Mouse (Mus musculus): Measurements from ENCODE around the gene Gm10490. TPM values are rescaled to one million over a fixed set of nuclear protein-coding genes. Genes with fewer than 3 reads are reported as not detected.
"Not testable (repeated sequence)": the region's sequence is repeated elsewhere in the genome, so short reads cannot be mapped to it uniquely, and the experiment has no call there.

The Gm10490 gene
- polyA plus RNA-seq, 1 experiment from 2014 or later, result not detected

- no peaks in the 10 kb centered on the region for H3K9me3 ChIP-seq
- peak overlapping the region; percentile 52 for H3K4me3 ChIP-seq
- no peak for ATAC-seq (ENCODE audit: insufficient number of reproducible peaks, insufficient read depth, low FRiP score, low TSS enrichment)
- H3K36me3 ChIP-seq, result peaks cover 4% of the 10 kb centered on the region; the same call in 1 of the 2 replicates
- H3K4me1 ChIP-seq, result peaks cover 4% of the 10 kb centered on the region; the same call in 1 of the 2 replicates
- H3K27me3 ChIP-seq, result no peaks in the 10 kb centered on the region
- H3K9ac ChIP-seq, result peak overlapping the region; percentile 48; the same call in 1 of the 2 replicates
- peak overlapping the region; percentile 53 for H3K4me2 ChIP-seq (replicated peaks)
- 37% methylated on average over 13 of the region's 13 CpGs for WGBS
- H3K27ac ChIP-seq, result no peak overlapping the region
Observed at GRCm38 (mm10) chrX:7898211-7898610, 11.1 kb upstream of the Gm10490 start.

GRCm38 (mm10) chrX:7898880-7899874 lies 10.2 kb upstream of the Gm10490 start, which contains the start of the genes Pqbp1 and Timm17b:
Gene Pqbp1, minus strand, starts transcription at chrX:7899269.
Gene Timm17b, plus strand, starts transcription at chrX:7899357.
- H3K27ac ChIP-seq, result peak within 1 kb of the TSS; percentile 83
- H3K36me3 ChIP-seq, result peaks cover 4% of the 10 kb centered on the region; the same call in 1 of the 2 replicates
- H3K9ac ChIP-seq, result peak within 1 kb of the TSS; percentile 62
- H3K4me1 ChIP-seq, result peaks cover 4% of the 10 kb centered on the region; the same call in 1 of the 2 replicates
- no peaks in the 10 kb centered on the region for H3K27me3 ChIP-seq
- peak within 1 kb of the TSS; percentile 52 for H3K4me3 ChIP-seq
- WGBS, result 14% methylated on average over 62 of the region's 62 CpGs
- H3K4me2 ChIP-seq (replicated peaks), result peak within 1 kb of the TSS; percentile 53
- no peaks in the 10 kb centered on the region for H3K9me3 ChIP-seq
- ATAC-seq (ENCODE audit: insufficient number of reproducible peaks, insufficient read depth, low FRiP score, low TSS enrichment), result peak; percentile 97

- peaks cover 4% of the 10 kb centered on the region for H3K36me3 ChIP-seq
- no peak for ATAC-seq (ENCODE audit: insufficient number of reproducible peaks, insufficient read depth, low FRiP score, low TSS enrichment)
- no peaks in the 10 kb centered on the region for H3K4me1 ChIP-seq
- no peaks in the 10 kb centered on the region for H3K9me3 ChIP-seq
- no peaks in the 10 kb centered on the region for H3K27me3 ChIP-seq
- H3K4me3 ChIP-seq, result no peak overlapping the region
- no peak overlapping the region for H3K27ac ChIP-seq
- H3K4me2 ChIP-seq (replicated peaks), result no peak overlapping the region
- 95% methylated on average over 5 of the region's 5 CpGs for WGBS
- H3K9ac ChIP-seq, result no peak overlapping the region
Observed at GRCm38 (mm10) chrX:7904441-7904840, 4.9 kb upstream of the Gm10490 start.

GRCm38 (mm10) chrX:7907735-7908134 lies 1.6 kb upstream of the Gm10490 start, which contains the start of gene Gm10491:
Gene Gm10491, minus strand, starts transcription at chrX:7907835.
- Histone ChIP-seq H3K4me1 (no peaks in the 10 kb centered on the region), H3K9ac (no peak within 1 kb of the TSS), H3K4me2 (replicated peaks) (no peak within 1 kb of the TSS), H3K27me3 (no peaks in the 10 kb centered on the region), H3K27ac (no peak within 1 kb of the TSS), H3K4me3 (no peak within 1 kb of the TSS), H3K36me3 (peaks cover 4% of the 10 kb centered on the region), H3K9me3 (no peaks in the 10 kb centered on the region)
- WGBS, result 89% methylated on average over 5 of the region's 5 CpGs
- ATAC-seq (ENCODE audit: insufficient number of reproducible peaks, insufficient read depth, low FRiP score, low TSS enrichment), result no peak

- WGBS, result 49% methylated on average over 6 of the region's 6 CpGs
- Histone ChIP-seq H3K9me3 (no peaks in the 10 kb centered on the region), H3K9ac (no peak overlapping the region), H3K36me3 (peaks cover 4% of the 10 kb centered on the region), H3K27ac (no peak overlapping the region), H3K27me3 (no peaks in the 10 kb centered on the region), H3K4me2 (replicated peaks) (no peak overlapping the region), H3K4me1 (no peaks in the 10 kb centered on the region), H3K4me3 (no peak overlapping the region)
- no peak for ATAC-seq (ENCODE audit: insufficient number of reproducible peaks, insufficient read depth, low FRiP score, low TSS enrichment)
Observed at GRCm38 (mm10) chrX:7910473-7910872, 1.1 kb downstream of the Gm10490 start.

GRCm38 (mm10) chrX:7915669-7916068 lies 6.3 kb downstream of the Gm10490 start:
- H3K9ac ChIP-seq; H3K36me3 ChIP-seq; H3K4me2 ChIP-seq (replicated peaks); H3K4me1 ChIP-seq; H3K9me3 ChIP-seq; H3K4me3 ChIP-seq; ATAC-seq (ENCODE audit: insufficient number of reproducible peaks, insufficient read depth, low FRiP score, low TSS enrichment); H3K27ac ChIP-seq: not testable (repeated sequence)
- 22% methylated on average over 3 of the region's 3 CpGs for WGBS
- peaks cover 17% of the 10 kb centered on the region for H3K27me3 ChIP-seq

- H3K27ac ChIP-seq; H3K4me2 ChIP-seq (replicated peaks); ATAC-seq (ENCODE audit: insufficient number of reproducible peaks, insufficient read depth, low FRiP score, low TSS enrichment); H3K9ac ChIP-seq; H3K9me3 ChIP-seq; H3K36me3 ChIP-seq; H3K4me3 ChIP-seq; H3K4me1 ChIP-seq: not testable (repeated sequence)
- H3K27me3 ChIP-seq, result peaks cover 38% of the 10 kb centered on the region
- 70% methylated on average over 6 of the region's 6 CpGs for WGBS
Observed at GRCm38 (mm10) chrX:7917960-7918359, 8.6 kb downstream of the Gm10490 start.

GRCm38 (mm10) chrX:7919601-7920383 lies 10.4 kb downstream of the Gm10490 start, which contains the start of gene Pcsk1n:
Gene Pcsk1n, plus strand, starts transcription at chrX:7919822.
- no peak within 1 kb of the TSS for H3K27ac ChIP-seq
- 11% methylated on average over 39 of the region's 40 CpGs for WGBS
- H3K4me2 ChIP-seq (replicated peaks), result peak within 1 kb of the TSS; percentile 50
- peaks cover 49% of the 10 kb centered on the region for H3K27me3 ChIP-seq
- peak within 1 kb of the TSS; percentile 25 for H3K4me3 ChIP-seq
- H3K9ac ChIP-seq, result no peak within 1 kb of the TSS; the same call in 1 of the 2 replicates
- no peaks in the 10 kb centered on the region for H3K36me3 ChIP-seq
- no peaks in the 10 kb centered on the region for H3K9me3 ChIP-seq
- ATAC-seq (ENCODE audit: insufficient number of reproducible peaks, insufficient read depth, low FRiP score, low TSS enrichment), result peak; percentile 65; the same call in 1 of the 2 replicates
- no peaks in the 10 kb centered on the region for H3K4me1 ChIP-seq

- Histone ChIP-seq H3K36me3 (no peaks in the 10 kb centered on the region), H3K4me2 (replicated peaks) (peak overlapping the region; percentile 36), H3K9me3 (no peaks in the 10 kb centered on the region), H3K27me3 (peaks cover 64% of the 10 kb centered on the region), H3K27ac (no peak overlapping the region), H3K9ac (no peak overlapping the region), H3K4me3 (peak overlapping the region; percentile 21), H3K4me1 (no peaks in the 10 kb centered on the region)
- 15% methylated on average over 48 of the region's 48 CpGs for WGBS
- ATAC-seq (ENCODE audit: insufficient number of reproducible peaks, insufficient read depth, low FRiP score, low TSS enrichment), result no peak
Observed at GRCm38 (mm10) chrX:7922032-7922431, 12.7 kb downstream of the Gm10490 start.

- peaks cover 59% of the 10 kb centered on the region for H3K27me3 ChIP-seq
Observed at GRCm38 (mm10) chrX:7926266-7926665, 16.9 kb downstream of the Gm10490 start.

GRCm38 (mm10) chrX:7927116-7927515 lies 17.8 kb downstream of the Gm10490 start:
- ATAC-seq (ENCODE audit: insufficient number of reproducible peaks, insufficient read depth, low FRiP score, low TSS enrichment), result no peak
- peaks cover 52% of the 10 kb centered on the region for H3K27me3 ChIP-seq
- H3K4me3 ChIP-seq, result no peak overlapping the region
- WGBS, result 37% methylated on average over 10 of the region's 10 CpGs
- H3K36me3 ChIP-seq, result peaks cover 12% of the 10 kb centered on the region; the same call in 1 of the 2 replicates
- H3K9ac ChIP-seq, result no peak overlapping the region
- no peak overlapping the region for H3K4me2 ChIP-seq (replicated peaks)
- no peak overlapping the region for H3K27ac ChIP-seq
- no peaks in the 10 kb centered on the region for H3K4me1 ChIP-seq
- peaks cover 3% of the 10 kb centered on the region; the same call in 1 of the 2 replicates for H3K9me3 ChIP-seq

More at GRCm38 (mm10) chrX:7926266-7926665, 16.9 kb downstream of the Gm10490 start:
- Histone ChIP-seq H3K4me3 (no peak overlapping the region), H3K36me3 (peaks cover 8% of the 10 kb centered on the region; the same call in 1 of the 2 replicates), H3K4me1 (no peaks in the 10 kb centered on the region), H3K27ac (no peak overlapping the region), H3K9me3 (peaks cover 3% of the 10 kb centered on the region; the same call in 1 of the 2 replicates), H3K9ac (no peak overlapping the region), H3K4me2 (replicated peaks) (no peak overlapping the region)
- ATAC-seq (ENCODE audit: insufficient number of reproducible peaks, insufficient read depth, low FRiP score, low TSS enrichment), result no peak
- 75% methylated on average over 6 of the region's 6 CpGs for WGBS
